Mouse (Mus musculus): ENCODE results near the gene Rap1gap2. TPM values are rescaled to one million over a fixed set of nuclear protein-coding genes. Genes with fewer than 3 reads are reported as not detected.
A peak's percentile ranks its signal among the peaks of the same experiment; 100 is the strongest.

Gene Rap1gap2
- polyA plus RNA-seq (2015; fragmentation: Nextera tagmentation; extraction: Ambion mirVana): 3.8 and 4.2 TPM in 2 replicates

- Histone ChIP-seq H3K9me3 (replicated peaks) (no peaks in the 10 kb centered on the region), H3K27ac (no peak within 1 kb of the TSS), H3K36me3 (no peaks in the 10 kb centered on the region), H3K27me3 (peaks cover 58% of the 10 kb centered on the region), H3K4me2 (peak within 1 kb of the TSS; percentile 70), H3K9ac (0 out of 2 replicates have a peak within 1 kb of the TSS, but pooled peaks have one; percentile 8), H3K4me3 (peak within 1 kb of the TSS; percentile 38), H3K4me1 (replicated peaks) (peaks cover 14% of the 10 kb centered on the region)
- 2% methylated on average over 50 of the region's 50 CpGs for WGBS
- ATAC-seq (replicated peaks; ENCODE audit: insufficient number of reproducible peaks, insufficient read depth, low FRiP score, low read depth): no peak
These were observed at the start of gene Rap1gap2 for GRCm38 (mm10) chr11:74610545-74611176. Gene Rap1gap2, minus strand, starts transcription at chr11:74610915.

GRCm38 (mm10) chr11:74660336-74660735, 49.6 kb upstream of the Rap1gap2 start:
- Histone ChIP-seq H3K4me3 (no peak overlapping the region), H3K9ac (no peak overlapping the region), H3K4me2 (no peak overlapping the region), H3K27me3 (no peaks in the 10 kb centered on the region), H3K27ac (no peak overlapping the region), H3K9me3 (replicated peaks) (peaks cover 4% of the 10 kb centered on the region; the same call in 1 of the 2 replicates), H3K36me3 (peaks cover 90% of the 10 kb centered on the region), H3K4me1 (replicated peaks) (peaks cover 6% of the 10 kb centered on the region; the same call in 1 of the 2 replicates)
- WGBS: 94% methylated on average over 13 of the region's 13 CpGs
- ATAC-seq (replicated peaks; ENCODE audit: insufficient number of reproducible peaks, insufficient read depth, low FRiP score, low read depth): no peak

- no peak overlapping the region for H3K27ac ChIP-seq
- H3K4me1 ChIP-seq (replicated peaks): peaks cover 50% of the 10 kb centered on the region
- H3K9me3 ChIP-seq (replicated peaks): peaks cover 4% of the 10 kb centered on the region; the same call in 1 of the 2 replicates
- H3K36me3 ChIP-seq: peaks cover 46% of the 10 kb centered on the region
- no peak overlapping the region for H3K9ac ChIP-seq
- no peaks in the 10 kb centered on the region for H3K27me3 ChIP-seq
- H3K4me2 ChIP-seq: no peak overlapping the region
- no peak for ATAC-seq (replicated peaks; ENCODE audit: insufficient number of reproducible peaks, insufficient read depth, low FRiP score, low read depth)
- 66% methylated on average over 3 of the region's 3 CpGs for WGBS
- H3K4me3 ChIP-seq: no peak overlapping the region
These were observed 45.2 kb upstream of the Rap1gap2 start for GRCm38 (mm10) chr11:74655941-74656340.

- peak overlapping the region; percentile 93 for H3K27ac ChIP-seq
- peak overlapping the region; percentile 83 for H3K4me2 ChIP-seq
- H3K9me3 ChIP-seq (replicated peaks): peaks cover 4% of the 10 kb centered on the region; the same call in 1 of the 2 replicates
- peak; percentile 53 for ATAC-seq (replicated peaks; ENCODE audit: insufficient number of reproducible peaks, insufficient read depth, low FRiP score, low read depth)
- H3K27me3 ChIP-seq: no peaks in the 10 kb centered on the region
- H3K4me3 ChIP-seq: peak overlapping the region; percentile 20
- H3K4me1 ChIP-seq (replicated peaks): peaks cover 65% of the 10 kb centered on the region
- peaks cover 21% of the 10 kb centered on the region for H3K36me3 ChIP-seq
- H3K9ac ChIP-seq: peak overlapping the region; percentile 49
- 48% methylated on average over 6 of the region's 6 CpGs for WGBS
These were observed 42.7 kb upstream of the Rap1gap2 start for GRCm38 (mm10) chr11:74653385-74653784.

GRCm38 (mm10) chr11:74652791-74653191, 42.1 kb upstream of the Rap1gap2 start:
- H3K4me2 ChIP-seq: peak overlapping the region; percentile 83
- peak overlapping the region; percentile 20 for H3K4me3 ChIP-seq
- H3K27me3 ChIP-seq: no peaks in the 10 kb centered on the region
- 67% methylated on average over 4 of the region's 4 CpGs for WGBS
- H3K4me1 ChIP-seq (replicated peaks): peaks cover 65% of the 10 kb centered on the region
- H3K9ac ChIP-seq: peak overlapping the region; percentile 49; the same call in 1 of the 2 replicates
- H3K9me3 ChIP-seq (replicated peaks): peaks cover under 1% of the 10 kb centered on the region; the same call in 1 of the 2 replicates
- H3K36me3 ChIP-seq: peaks cover 15% of the 10 kb centered on the region
- no peak for ATAC-seq (replicated peaks; ENCODE audit: insufficient number of reproducible peaks, insufficient read depth, low FRiP score, low read depth)
- H3K27ac ChIP-seq: peak overlapping the region; percentile 93

- peaks cover 63% of the 10 kb centered on the region for H3K4me1 ChIP-seq (replicated peaks)
- 33% methylated on average over 4 of the region's 4 CpGs for WGBS
- no peaks in the 10 kb centered on the region for H3K9me3 ChIP-seq (replicated peaks)
- H3K36me3 ChIP-seq: no peaks in the 10 kb centered on the region
- no peaks in the 10 kb centered on the region for H3K27me3 ChIP-seq
- H3K27ac ChIP-seq: peak overlapping the region; percentile 93
- peak overlapping the region; percentile 83 for H3K4me2 ChIP-seq
- H3K4me3 ChIP-seq: peak overlapping the region; percentile 97
- no peak for ATAC-seq (replicated peaks; ENCODE audit: insufficient number of reproducible peaks, insufficient read depth, low FRiP score, low read depth)
- H3K9ac ChIP-seq: peak overlapping the region; percentile 95
These were observed 39.9 kb upstream of the Rap1gap2 start for GRCm38 (mm10) chr11:74650576-74651100.

- no peaks in the 10 kb centered on the region for H3K36me3 ChIP-seq
- peak; percentile 30 for ATAC-seq (replicated peaks; ENCODE audit: insufficient number of reproducible peaks, insufficient read depth, low FRiP score, low read depth)
- H3K27me3 ChIP-seq: no peaks in the 10 kb centered on the region
- peak overlapping the region; percentile 83 for H3K4me2 ChIP-seq
- WGBS: 1% methylated on average over 53 of the region's 53 CpGs
- H3K9me3 ChIP-seq (replicated peaks): no peaks in the 10 kb centered on the region
- H3K4me3 ChIP-seq: peak overlapping the region; percentile 97
- peak overlapping the region; percentile 95 for H3K9ac ChIP-seq
- peaks cover 55% of the 10 kb centered on the region for H3K4me1 ChIP-seq (replicated peaks)
- peak overlapping the region; percentile 93 for H3K27ac ChIP-seq
These were observed 39.2 kb upstream of the Rap1gap2 start for GRCm38 (mm10) chr11:74649647-74650551.

GRCm38 (mm10) chr11:74649095-74649646, 38.5 kb upstream of the Rap1gap2 start, which contains the start of gene Cluh:
Gene Cluh, plus strand, starts transcription at chr11:74649495.
- Histone ChIP-seq H3K4me1 (replicated peaks) (peaks cover 48% of the 10 kb centered on the region), H3K9ac (peak within 1 kb of the TSS; percentile 95), H3K4me3 (peak within 1 kb of the TSS; percentile 97), H3K36me3 (no peaks in the 10 kb centered on the region), H3K27me3 (no peaks in the 10 kb centered on the region), H3K4me2 (peak within 1 kb of the TSS; percentile 83), H3K9me3 (replicated peaks) (no peaks in the 10 kb centered on the region), H3K27ac (peak within 1 kb of the TSS; percentile 93)
- WGBS: under 1% methylated on average over 58 of the region's 58 CpGs
- peak; percentile 90 for ATAC-seq (replicated peaks; ENCODE audit: insufficient number of reproducible peaks, insufficient read depth, low FRiP score, low read depth)

GRCm38 (mm10) chr11:74648676-74649075, 38.0 kb upstream of the Rap1gap2 start:
- H3K4me3 ChIP-seq: peak overlapping the region; percentile 97
- WGBS: 9% methylated on average over 1 of the region's 1 CpGs
- peak overlapping the region; percentile 45 for H3K9ac ChIP-seq
- H3K4me1 ChIP-seq (replicated peaks): peaks cover 43% of the 10 kb centered on the region
- H3K36me3 ChIP-seq: no peaks in the 10 kb centered on the region
- H3K27ac ChIP-seq: peak overlapping the region; percentile 93
- no peaks in the 10 kb centered on the region for H3K27me3 ChIP-seq
- ATAC-seq (replicated peaks; ENCODE audit: insufficient number of reproducible peaks, insufficient read depth, low FRiP score, low read depth): peak; percentile 0; the same call in 1 of the 2 replicates
- no peaks in the 10 kb centered on the region for H3K9me3 ChIP-seq (replicated peaks)
- peak overlapping the region; percentile 83 for H3K4me2 ChIP-seq

GRCm38 (mm10) chr11:74647966-74648365, 37.3 kb upstream of the Rap1gap2 start:
- 97% methylated on average over 1 of the region's 1 CpGs for WGBS
- Histone ChIP-seq H3K4me3 (no peak overlapping the region), H3K4me2 (no peak overlapping the region), H3K4me1 (replicated peaks) (peaks cover 36% of the 10 kb centered on the region), H3K9ac (no peak overlapping the region), H3K27ac (peak overlapping the region; percentile 93; the same call in 1 of the 2 replicates), H3K27me3 (no peaks in the 10 kb centered on the region), H3K36me3 (no peaks in the 10 kb centered on the region), H3K9me3 (replicated peaks) (no peaks in the 10 kb centered on the region)
- no peak for ATAC-seq (replicated peaks; ENCODE audit: insufficient number of reproducible peaks, insufficient read depth, low FRiP score, low read depth)
